Mouse (Mus musculus) layer of hippocampus, postnatal 10 days (tissue): ENCODE measurements around the gene Gm20716. TPM values are rescaled to one million over a fixed set of nuclear protein-coding genes. Genes with fewer than 3 reads are reported as not detected.
"Not testable (repeated sequence)": the region's sequence is repeated elsewhere in the genome, so short reads cannot be mapped to it uniquely, and the experiment has no call there.

Source experiments
- DNase-seq, 2 experiments: peaks; one replicate each; pipeline ENCODE4 v3.0.0; 2021; ENCODE audit warnings: low spot score in 2 of 2
- microRNA-seq, 2 experiments: library from miRNA; unstranded; fragments of <30 nt; microRNA quantifications; one replicate each; pipeline ENCODE4 v1.2.0; 2021
- total RNA-seq, 2 experiments: library from RNA; stranded (reverse); gene quantifications; 2 replicates each; pipeline ENCODE4 v1.2.3; 2021

Gene Gm20716
- total RNA-seq, 2 experiments from 2014 or later: 28.0 to 28.3 TPM

DNA sequence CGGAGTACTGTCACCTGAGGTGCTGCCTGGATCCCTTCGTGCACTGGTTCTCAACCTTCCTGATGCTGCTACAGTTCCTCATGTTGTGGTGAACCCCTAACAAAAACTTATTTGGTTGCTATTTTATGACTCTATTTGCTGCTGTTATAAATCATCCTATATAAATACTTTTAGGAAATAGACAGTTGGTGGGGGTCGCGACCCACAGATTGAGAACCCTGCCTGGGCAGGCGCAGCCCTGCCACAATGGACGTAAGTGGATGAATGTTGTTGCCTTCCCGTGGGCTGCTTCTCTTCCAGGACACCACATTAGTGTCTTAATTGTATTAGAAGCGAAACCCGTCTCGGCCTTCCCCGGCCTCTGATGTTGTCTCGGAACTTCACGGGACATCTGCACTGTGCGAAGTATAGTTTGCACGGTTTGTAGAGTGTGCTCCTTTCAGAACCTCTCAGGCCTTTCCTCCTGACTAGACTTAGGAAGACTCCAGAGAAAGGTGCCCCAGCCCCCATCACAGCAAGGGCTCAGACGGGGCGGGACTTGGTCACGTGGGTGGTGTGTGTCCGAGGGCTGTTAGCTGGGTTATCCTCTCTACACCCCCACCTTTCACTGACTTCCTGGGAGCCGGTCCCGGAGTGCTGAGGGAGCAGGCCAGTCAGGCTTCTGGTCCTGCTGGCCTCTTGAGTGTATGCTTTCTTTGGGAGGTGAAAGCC lies 63.3 kb downstream of the Gm20716 start:
- no peak for DNase-seq

DNA sequence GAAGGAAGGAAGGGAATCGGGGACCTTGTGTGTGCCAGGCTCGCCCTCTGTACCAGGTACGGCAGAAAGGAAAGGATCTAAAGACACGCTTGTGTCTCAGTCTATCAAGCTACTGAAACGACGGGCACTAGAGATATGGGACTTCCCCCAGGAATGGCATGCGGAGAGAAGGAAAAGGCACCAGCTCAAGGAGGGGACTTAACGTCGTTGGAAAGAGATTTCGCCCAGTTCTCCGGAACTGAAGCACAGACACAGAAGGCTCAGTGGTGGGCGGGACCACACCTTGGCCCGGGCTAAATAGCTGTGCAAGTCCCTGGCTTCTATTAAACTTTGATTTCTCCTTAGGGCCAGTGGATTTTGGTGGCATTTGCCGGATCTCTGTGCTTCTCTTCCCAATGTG lies 68.2 kb downstream of the Gm20716 start:
- DNase-seq: no peak

DNA sequence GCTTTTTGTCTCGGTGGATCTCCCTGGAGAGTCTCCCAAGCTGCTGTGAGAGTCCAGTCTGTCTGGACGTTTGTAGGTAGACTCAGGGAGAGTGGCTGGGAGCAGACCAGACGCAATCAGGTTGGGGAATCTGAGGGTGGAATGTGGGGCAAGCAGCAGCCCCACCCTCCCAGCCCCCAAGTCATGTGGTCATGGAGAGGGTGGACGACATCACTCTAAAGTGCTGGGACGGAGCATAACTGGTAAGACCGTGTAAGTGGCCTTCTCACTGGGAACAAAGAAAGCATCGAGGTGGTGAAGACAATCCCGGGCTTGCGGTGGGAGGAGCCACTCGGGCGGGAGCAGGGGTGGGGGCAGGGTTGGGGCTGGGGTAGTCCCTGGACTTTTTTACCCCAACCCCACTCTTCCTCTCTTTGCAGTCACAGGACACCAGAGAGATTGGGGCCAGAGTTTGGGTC lies 68.6 kb downstream of the Gm20716 start:
- DNase-seq: no peak

DNA sequence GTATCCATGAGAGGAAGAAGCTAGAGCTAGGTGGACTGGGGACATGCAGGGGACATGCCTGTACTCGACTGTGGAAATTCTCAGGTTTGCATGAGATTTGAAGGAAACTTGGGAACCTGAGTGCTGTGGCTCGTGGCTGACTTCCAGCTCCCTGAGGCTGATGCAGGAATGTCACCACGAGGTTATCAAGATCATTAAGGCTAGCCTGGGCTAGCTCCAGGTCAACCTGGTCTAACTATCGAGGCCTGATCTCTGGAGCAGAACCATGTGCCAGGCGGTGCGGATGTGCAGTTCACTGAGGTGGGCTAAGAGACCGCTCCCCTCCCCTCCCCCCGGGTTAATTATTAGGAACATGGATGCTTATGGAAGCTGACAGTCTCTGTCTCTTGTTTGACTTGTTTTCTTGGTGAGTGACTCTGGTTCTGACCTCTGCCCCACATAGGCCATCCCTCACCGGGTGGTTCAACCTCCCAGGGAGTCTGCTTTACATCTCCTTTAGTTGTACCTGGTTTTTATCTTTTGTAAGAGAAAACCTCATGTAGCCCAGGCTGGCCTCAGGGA lies 69.7 kb downstream of the Gm20716 start:
- no peak for DNase-seq

DNA sequence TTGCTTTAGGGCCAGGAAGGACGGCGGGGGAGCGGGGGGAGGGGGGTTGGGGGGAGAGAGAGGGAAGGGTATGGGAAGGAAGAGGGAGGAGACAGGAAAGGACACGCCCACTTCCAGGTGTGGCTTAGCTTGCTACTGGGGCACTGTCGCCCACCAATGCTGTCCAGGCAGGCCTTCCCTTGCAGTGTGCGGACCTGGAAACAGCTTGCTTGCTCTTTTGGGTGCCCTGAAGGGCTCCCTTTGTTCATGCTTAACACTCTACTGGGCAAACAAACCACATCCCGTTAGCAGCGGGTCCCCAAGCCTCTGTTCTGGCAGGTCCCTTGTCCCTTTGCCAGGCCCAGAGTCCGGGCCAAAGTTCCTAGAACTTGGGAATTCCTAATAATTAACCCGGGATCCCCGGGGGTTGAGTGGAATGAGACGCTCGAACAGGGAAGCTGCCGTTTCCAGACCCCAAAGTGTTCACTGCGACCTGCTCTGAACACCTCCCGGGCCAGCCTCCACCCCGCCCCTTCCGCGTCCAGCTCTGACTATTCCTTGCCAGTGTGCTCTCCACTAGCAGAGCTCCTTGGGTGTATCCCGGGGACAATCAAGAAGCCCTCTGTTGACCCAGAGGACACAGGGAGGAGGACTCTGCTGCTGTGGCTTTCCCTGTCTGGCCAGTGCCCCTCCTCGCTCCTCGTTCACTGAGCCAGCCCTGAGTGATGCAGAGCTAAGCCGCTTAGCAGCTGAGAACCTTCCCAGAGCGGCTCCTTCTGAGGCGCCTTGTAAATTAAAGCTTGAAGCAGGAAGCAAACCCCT lies 71.1 kb downstream of the Gm20716 start:
- peak; percentile 41 to 43 for DNase-seq

DNA sequence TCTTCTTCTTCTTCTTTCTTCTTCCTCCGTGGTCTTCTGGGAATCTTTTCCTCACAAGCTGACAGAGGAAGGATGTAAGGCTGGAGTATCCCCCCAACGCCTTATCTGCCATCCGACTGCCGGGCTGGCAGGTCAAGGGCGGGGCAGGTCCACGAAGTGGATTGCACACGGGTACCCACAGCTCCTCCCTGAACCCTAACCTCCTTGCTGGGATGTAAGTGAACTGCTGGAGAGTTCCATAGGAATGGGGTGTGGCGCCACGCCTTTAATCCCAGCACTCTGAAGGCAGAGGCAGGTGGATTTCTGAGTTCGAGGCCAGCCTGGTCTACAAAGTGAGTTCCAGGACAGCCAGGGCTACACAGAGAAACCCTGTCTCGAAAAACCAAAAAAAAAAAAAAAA lies 72.2 kb downstream of the Gm20716 start:
- DNase-seq: not testable (repeated sequence)

DNA sequence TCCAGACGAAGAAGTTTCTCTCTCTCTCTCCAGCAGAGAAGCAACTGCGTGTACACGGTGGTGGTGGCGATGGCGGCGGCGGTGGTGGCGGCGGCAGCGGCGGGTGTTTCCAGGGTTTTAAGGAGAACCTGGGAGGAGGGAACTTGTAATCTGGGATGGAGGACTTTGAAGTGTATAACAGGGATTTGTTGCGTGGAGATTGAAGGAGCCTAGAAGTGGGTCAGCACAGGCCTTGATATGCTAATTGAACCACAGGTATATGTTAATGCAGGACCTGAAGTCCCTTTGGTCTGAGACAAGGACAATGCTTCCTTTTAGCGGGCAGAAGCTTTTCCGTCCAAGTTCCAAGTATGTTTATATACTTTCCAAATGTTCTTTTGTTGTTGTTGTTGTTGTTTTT lies 73.8 kb downstream of the Gm20716 start:
- no peak for DNase-seq

DNA sequence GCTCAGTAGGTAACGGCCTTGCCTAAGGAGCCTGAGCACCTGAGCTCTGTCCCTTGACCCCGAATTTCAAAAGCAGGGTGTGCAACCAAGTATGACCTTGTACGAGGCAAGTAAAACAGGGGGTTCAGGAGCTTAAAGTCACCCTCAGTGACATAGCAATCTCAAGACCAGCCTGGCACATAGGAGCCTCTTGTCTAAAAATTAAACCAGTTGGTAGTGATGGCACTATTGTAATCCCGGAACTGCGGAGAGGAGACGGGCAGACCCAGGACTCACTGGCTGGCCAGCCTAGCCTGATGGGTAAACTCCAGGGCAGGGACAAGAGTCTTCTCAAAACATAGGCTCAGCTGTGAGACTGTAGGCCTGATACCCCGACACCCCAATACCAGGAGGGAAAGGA lies 74.5 kb downstream of the Gm20716 start:
- DNase-seq: no peak

DNA sequence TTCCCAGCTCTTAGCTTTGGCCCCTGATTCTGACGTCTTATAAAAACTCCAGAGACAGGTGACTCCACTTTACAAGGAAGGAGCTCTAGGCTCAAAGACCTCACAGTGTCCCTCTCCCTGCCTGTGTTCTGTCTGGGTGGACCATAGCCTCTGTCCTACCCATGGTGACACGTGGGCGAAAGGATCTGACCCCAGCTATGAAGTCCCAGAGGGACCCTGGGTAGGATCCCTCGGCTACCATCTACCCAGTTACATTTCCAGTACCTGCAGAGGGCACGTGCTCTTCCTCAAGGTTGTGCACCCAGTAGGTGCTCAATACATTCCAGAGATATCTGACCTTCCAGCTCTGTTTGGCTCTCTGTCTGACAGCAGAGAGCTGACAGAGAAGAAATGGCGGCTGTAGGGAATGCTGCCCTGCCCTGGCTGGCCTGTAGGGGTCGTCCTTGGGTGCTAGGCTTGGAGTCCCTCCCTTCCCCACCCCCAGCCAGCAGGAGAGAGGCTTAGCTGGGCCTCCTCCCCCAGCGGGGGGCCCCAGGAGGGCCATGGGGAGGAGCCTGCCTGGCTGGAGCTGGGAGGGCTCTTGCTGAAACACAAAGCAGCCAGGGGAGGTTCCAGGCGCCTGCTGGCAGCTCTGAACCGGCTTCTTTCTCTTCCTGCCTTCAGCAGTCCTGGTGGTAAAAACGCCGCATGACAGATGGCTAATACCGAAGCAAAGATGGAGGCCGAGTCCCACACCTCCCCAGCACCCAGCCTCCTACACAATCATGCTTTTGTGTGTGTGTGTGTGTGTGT lies 75.9 kb downstream of the Gm20716 start:
- peak; percentile 76 for DNase-seq

DNA sequence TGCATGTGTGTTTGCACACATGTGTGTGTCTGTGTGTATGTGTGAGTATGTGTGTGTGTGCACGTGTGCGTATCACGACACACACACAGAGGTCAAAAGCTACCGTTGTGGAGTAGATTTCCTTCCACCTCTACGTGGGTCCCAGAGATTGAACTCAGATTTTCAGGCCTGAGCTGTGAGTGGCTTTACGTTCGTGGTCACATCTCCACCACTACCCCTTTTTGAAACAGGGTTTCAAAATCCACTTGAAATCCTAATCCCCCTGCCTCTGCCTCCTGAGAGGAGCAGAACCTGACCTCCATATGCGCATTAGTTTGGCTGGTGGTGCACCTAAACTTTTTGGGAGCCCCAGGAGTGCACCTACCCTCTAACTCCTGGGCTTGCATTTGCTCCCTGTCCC lies 80.9 kb downstream of the Gm20716 start:
- DNase-seq: no peak

DNA sequence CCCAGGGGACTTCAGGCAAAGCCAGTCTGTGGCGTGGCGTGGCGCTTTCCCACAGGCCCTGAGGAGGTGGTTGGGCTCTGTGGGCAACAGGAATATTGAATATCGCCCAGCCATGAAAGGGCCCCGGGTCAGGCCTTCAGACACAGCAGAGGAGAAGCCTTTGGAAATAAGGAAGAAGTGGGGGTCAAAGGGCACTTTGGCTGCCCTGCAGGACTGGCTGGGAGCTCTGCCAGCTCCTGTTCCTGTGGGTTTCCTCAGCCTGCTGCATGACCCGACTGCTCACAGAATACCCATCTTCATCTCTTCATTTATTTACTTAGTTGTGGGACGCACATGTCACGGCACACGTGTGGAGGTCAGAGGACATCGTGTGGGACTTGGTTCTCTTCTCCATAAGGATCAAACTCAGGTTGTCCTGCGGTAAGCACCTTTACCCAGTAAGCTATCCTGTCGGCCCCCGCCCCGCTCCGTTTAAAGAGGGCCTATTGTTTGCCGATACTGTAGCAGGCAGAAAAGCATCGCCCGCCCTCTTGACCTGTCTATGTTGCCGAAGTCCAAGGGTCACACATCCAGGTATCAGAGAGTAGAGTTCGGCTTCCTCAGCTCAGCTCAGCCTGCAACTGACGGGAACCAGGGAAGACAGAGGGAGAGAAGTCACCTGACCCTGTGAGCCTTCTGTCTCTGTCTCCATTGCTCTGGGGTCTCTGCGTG lies 82.3 kb downstream of the Gm20716 start:
- no peak for DNase-seq

DNA sequence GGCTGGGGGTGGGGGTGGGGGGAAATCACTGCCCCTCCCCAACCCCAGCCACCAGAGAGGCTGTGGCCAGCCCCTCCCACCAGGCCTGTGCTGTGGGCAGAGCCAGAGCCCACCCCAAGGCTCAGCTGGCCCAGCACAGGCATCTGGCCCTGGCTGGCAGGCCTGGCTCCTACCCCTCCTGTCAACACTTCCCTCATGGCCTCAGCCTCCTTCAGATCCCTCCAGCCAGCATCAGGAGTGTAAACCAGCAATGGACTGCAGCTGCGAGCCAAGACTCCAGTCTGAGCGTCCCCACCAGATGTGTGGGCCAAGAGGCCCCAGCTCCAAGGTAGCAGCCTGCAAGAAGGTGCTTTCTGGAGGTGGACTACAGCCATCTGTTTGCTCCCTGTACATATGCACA lies 84.7 kb downstream of the Gm20716 start:
- no peak for DNase-seq

DNA sequence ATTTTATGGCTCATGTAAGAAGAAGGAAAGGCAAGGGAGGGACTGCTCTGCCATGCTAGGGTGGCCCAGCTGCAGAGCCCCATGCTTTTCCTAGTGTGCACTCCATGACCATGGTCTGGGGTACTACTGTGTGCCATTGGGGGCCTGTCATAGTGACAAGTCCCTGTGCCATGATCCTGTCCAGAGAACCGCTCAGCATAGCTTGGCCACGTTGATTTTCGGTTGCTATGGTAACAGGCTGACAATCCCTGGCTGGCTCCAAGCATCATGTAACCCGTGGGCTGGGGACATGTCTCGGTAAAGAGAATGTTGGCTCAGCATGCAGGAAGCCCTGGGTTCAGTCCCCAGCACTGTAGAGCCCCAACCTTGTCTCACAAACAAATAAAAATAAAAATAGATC lies 86.4 kb downstream of the Gm20716 start:
- DNase-seq: peak in 1 of 2 experiments; percentile 34

DNA sequence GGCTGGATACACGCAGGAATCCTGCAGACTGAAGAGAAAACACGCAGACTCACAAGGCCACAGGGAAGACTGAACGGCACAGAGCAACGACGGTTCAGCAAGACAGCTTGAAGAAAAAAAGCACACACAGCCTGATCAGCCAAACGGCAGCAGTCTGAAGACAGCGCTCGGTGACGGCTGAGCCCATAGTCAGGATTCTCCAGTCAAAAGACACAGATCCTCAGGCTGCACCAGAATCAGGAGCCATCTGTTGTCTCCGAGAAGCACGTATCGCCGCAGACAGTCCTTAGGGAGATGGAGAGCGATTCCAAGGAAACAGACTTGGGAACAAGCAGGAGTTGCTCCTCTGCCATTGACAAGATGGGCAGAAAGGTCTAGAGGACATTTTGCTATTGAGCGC lies 93.0 kb downstream of the Gm20716 start:
- no peak for DNase-seq

Small RNAs within 50 kb of the gene (microRNA-seq; reads per million reads assigned to microRNA genes)
- 0 reads per million in 2 experiments for gene Gm24561

Other genes with a start within 250 kb of the Gm20716 start
- gene Ripor3, start 219.7 kb downstream of the Gm20716 start, total RNA-seq: under 1 TPM; 0.43 to 0.62 TPM
- gene Pard6b, start 149.4 kb downstream of the Gm20716 start, total RNA-seq: 1 to 10 TPM; 3.5 to 3.7 TPM
- 100 to 1,000 TPM; 113 to 115 TPM for gene Adnp, start 23.3 kb downstream of the Gm20716 start, total RNA-seq
- 10 to 100 TPM; 46.0 to 57.8 TPM for gene Dpm1, start 227 bp upstream of the Gm20716 start, total RNA-seq
- 10 to 100 TPM; 16.1 to 17.4 TPM for gene Mocs3, start 258 bp upstream of the Gm20716 start, total RNA-seq
- gene Kcng1, start 51.4 kb upstream of the Gm20716 start, total RNA-seq: 10 to 100 TPM; 45.5 to 46.8 TPM